Mouse (Mus musculus) heart, adult 18-20 months (tissue): ENCODE measurements around the gene Hivep3. TPM values are rescaled to one million over a fixed set of nuclear protein-coding genes. Genes with fewer than 3 reads are reported as not detected.

ENCODE experiments used
- DNase-seq, 2 experiments: peaks; one replicate each; pipeline ENCODE4 v3.0.0; 2021 to 2022; ENCODE audit warnings: mixed read lengths in 1 of 2
- total RNA-seq, 2 experiments: library from RNA; stranded (reverse); gene quantifications; 2 replicates each; pipeline ENCODE4 v1.2.3; 2021

Gene Hivep3
- total RNA-seq, 2 experiments from 2014 or later, result 5.3 to 6.8 TPM

- DNase-seq, result no peak
Measured at GRCm38 (mm10) chr4:120022392-120022791, 288.8 kb downstream of the Hivep3 start.

GRCm38 (mm10) chr4:120023221-120023840 lies 289.7 kb downstream of the Hivep3 start:
- DNase-seq, result no peak

GRCm38 (mm10) chr4:120024071-120024470 lies 290.5 kb downstream of the Hivep3 start:
- peak; percentile 31 to 62 for DNase-seq

GRCm38 (mm10) chr4:120027671-120028070 lies 294.1 kb downstream of the Hivep3 start:
- DNase-seq, result no peak

GRCm38 (mm10) chr4:120029937-120030336 lies 296.4 kb downstream of the Hivep3 start:
- DNase-seq, result no peak

GRCm38 (mm10) chr4:120032320-120032983 lies 298.9 kb downstream of the Hivep3 start:
- peak; percentile 71 to 74 for DNase-seq

- peak in 1 of 2 experiments; percentile 47 for DNase-seq
Measured at GRCm38 (mm10) chr4:120032984-120033355, 299.4 kb downstream of the Hivep3 start.

- DNase-seq, result no peak
Measured at GRCm38 (mm10) chr4:120036294-120036693, 302.7 kb downstream of the Hivep3 start.

GRCm38 (mm10) chr4:120037007-120037406 lies 303.4 kb downstream of the Hivep3 start:
- no peak for DNase-seq

- DNase-seq, result no peak
Measured at GRCm38 (mm10) chr4:120041520-120041919, 307.9 kb downstream of the Hivep3 start.

GRCm38 (mm10) chr4:120042480-120042879 lies 308.9 kb downstream of the Hivep3 start:
- DNase-seq, result no peak

GRCm38 (mm10) chr4:120044612-120045011 lies 311.0 kb downstream of the Hivep3 start:
- DNase-seq, result no peak

- DNase-seq, result no peak
Measured at GRCm38 (mm10) chr4:120045131-120045537, 311.6 kb downstream of the Hivep3 start.

GRCm38 (mm10) chr4:120045871-120046270 lies 312.3 kb downstream of the Hivep3 start:
- DNase-seq, result no peak

- no peak for DNase-seq
Measured at GRCm38 (mm10) chr4:120047060-120047459, 313.5 kb downstream of the Hivep3 start.

GRCm38 (mm10) chr4:120048274-120048673 lies 314.7 kb downstream of the Hivep3 start:
- no peak for DNase-seq

- DNase-seq, result no peak
Measured at GRCm38 (mm10) chr4:120049857-120050256, 316.3 kb downstream of the Hivep3 start.

GRCm38 (mm10) chr4:120052481-120052880 lies 318.9 kb downstream of the Hivep3 start:
- DNase-seq, result no peak

- no peak for DNase-seq
Measured at GRCm38 (mm10) chr4:120053026-120054005, 319.7 kb downstream of the Hivep3 start.

- peak in 1 of 2 experiments; percentile 40 for DNase-seq
Measured at GRCm38 (mm10) chr4:120054145-120054544, 320.6 kb downstream of the Hivep3 start.

- DNase-seq, result no peak
Measured at GRCm38 (mm10) chr4:120056451-120056850, 322.9 kb downstream of the Hivep3 start.

- DNase-seq, result no peak
Measured at GRCm38 (mm10) chr4:120057529-120057928, 323.9 kb downstream of the Hivep3 start.

GRCm38 (mm10) chr4:120058157-120058556 lies 324.6 kb downstream of the Hivep3 start:
- no peak for DNase-seq
